Mouse (Mus musculus) cerebellum, postnatal 14 days (tissue): ENCODE data around the gene Allc.

Source experiments
- DNase-seq, 2 experiments: peaks; one replicate each; pipeline ENCODE4 v3.0.0; 2021; ENCODE audit warnings: mixed read lengths in 2 of 2

Allc gene

GRCm38 (mm10) chr12:28578147-28578546, 4.2 kb downstream of the Allc start:
- DNase-seq = peak in 1 of 2 experiments; percentile 31

- no peak for DNase-seq
Measured at GRCm38 (mm10) chr12:28575366-28576070, 6.8 kb downstream of the Allc start.

DNA sequence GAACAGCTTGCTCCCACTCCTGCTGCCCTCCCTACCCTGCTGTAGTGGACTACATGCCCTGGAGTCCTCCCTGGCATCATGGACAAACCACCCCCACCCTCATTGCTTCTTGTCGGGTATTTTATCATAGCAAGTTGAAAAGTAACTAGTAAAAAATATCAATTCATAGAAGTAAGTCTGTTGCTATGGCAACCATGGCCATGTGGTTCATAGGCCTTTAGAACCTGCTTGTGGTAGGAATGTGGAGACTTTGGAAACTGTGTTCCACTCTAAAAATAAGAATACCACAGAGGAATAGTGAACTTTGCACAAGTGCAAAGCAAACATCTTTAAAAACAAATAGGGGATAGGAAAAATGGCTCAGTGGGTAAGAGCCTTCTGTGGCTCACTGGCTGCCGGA, 10.1 kb downstream of the Allc start:
- no peak for DNase-seq

DNA sequence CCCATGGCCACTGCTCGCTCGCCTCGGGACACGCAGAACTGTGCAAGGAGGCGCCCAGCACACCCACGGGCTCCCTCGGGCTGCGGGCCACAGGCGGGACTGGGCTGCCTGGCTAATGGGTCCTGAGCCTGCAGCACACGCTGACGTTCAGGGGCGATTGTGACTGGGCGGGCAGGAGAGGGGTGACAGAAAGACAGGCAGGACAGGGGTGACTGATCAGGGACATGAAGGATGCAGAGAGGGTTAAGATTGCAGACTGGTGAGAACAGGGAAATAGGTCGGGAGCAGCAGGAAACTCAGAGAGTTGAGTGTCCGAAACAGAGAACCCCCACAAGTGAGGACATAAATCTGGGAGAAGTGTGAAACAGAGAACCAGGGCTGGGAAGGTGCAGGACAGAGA, 30.0 kb downstream of the Allc start, which contains the start of gene Dcdc2c:
Dcdc2c (minus strand) TSS at position 101 of the 400 bp plus-strand sequence.
- no peak for DNase-seq

DNA sequence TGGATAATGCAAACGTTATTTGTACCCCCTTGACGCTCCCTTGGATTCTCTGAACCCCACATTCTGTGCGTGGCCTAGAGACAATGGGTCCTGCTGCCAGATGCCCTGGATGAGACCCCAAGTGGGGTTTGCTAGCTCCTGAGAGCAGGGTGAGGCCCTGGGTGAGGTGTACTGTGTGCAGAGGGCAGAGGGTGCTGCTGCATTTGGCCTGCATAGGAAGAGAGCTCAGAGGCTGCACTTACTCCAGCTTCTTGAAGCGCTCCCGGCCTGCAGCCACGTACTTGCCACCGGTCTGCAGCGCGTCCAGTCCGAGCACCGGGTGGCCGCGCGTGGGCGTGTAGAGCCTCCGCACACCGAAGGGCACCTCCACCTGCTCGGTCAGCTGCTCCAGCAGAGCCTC, 30.5 kb downstream of the Allc start:
- DNase-seq = no peak

GRCm38 (mm10) chr12:28548887-28549286, 33.4 kb downstream of the Allc start:
- DNase-seq = no peak

- no peak for DNase-seq
Measured at GRCm38 (mm10) chr12:28514264-28514775, 68.0 kb downstream of the Allc start.

- no peak for DNase-seq
Measured at GRCm38 (mm10) chr12:28509699-28510280, 72.5 kb downstream of the Allc start.
